Mouse (Mus musculus) stomach, postnatal 0 days (tissue): Measurements from ENCODE around the gene Gnb1l. TPM values are rescaled to one million over a fixed set of nuclear protein-coding genes. Genes with fewer than 3 reads are reported as not detected.
A peak's percentile ranks its signal among the peaks of the same experiment; 100 is the strongest.

Experiments used
- ATAC-seq: fragments of 200-750 bp; cut with Nextera tagmentation; 2 replicates; pipeline ENCODE4 v1.8.0; 2017; ENCODE audit not compliant: low FRiP score, low TSS enrichment
- DNase-seq: peaks from one replicate; pipeline ENCODE4 v3.0.0-alpha.2; 2016; ENCODE audit warnings: low spot score
- H3K27ac ChIP-seq: fragments of 300-500 bp; sonication (generic); replicated peaks from 2 replicates; pipeline ENCODE4 v1.5.1; 2014; ENCODE audit warnings: mild to moderate bottlenecking, control low read depth
- H3K27me3 ChIP-seq: fragments of 300-500 bp; sonication (generic); 2 replicates; pipeline ENCODE4 v1.6.1; 2014; ENCODE audit warnings: low read length; ENCODE audit not compliant: control insufficient read depth, insufficient read depth
- H3K36me3 ChIP-seq: fragments of 300-500 bp; sonication (generic); 2 replicates; pipeline ENCODE4 v1.6.1; 2014; ENCODE audit warnings: low read length, mixed read lengths; ENCODE audit not compliant: control insufficient read depth, insufficient read depth
- H3K4me1 ChIP-seq: fragments of 300-500 bp; sonication (generic); replicated peaks from 2 replicates; pipeline ENCODE4 v1.6.1; 2014; ENCODE audit warnings: antibody characterized with exemption; ENCODE audit not compliant: control insufficient read depth, insufficient read depth
- H3K4me2 ChIP-seq: fragments of 300-500 bp; sonication (generic); replicated peaks from 2 replicates; pipeline ENCODE4 v1.6.1; 2014; ENCODE audit warnings: low read depth, mild to moderate bottlenecking, control low read depth, moderate library complexity
- H3K4me3 ChIP-seq: fragments of 300-500 bp; sonication (generic); 2 replicates; pipeline ENCODE4 v1.5.1; 2014; ENCODE audit warnings: low read depth, low read length, control low read depth
- H3K9ac ChIP-seq: fragments of 300-500 bp; sonication (generic); 2 replicates; pipeline ENCODE4 v1.6.1; 2014; ENCODE audit warnings: mild to moderate bottlenecking, low read length, control low read depth, mixed read lengths
- H3K9me3 ChIP-seq: fragments of 300-500 bp; sonication (generic); 2 replicates; pipeline ENCODE4 v1.6.1; 2016; ENCODE audit warnings: low read length; ENCODE audit not compliant: control insufficient read depth
- CTCF ChIP-seq: IDR thresholded peaks from 2 replicates; pipeline ENCODE4 v1.5.1; 2016; ENCODE audit warnings: antibody characterized with exemption, low read depth, mild to moderate bottlenecking, moderate library complexity
- EP300 ChIP-seq: optimal IDR thresholded peaks from 2 replicates; pipeline ENCODE3; 2016; ENCODE audit warnings: antibody characterized with exemption
- WGBS: fragments of 180-500 bp; shearing (Covaris S2); extraction: QIAGEN DNeasy Blood & Tissue Kit; methylation state at CpG from one replicate; pipeline ENCODE4 v1.1.7; 2014; 5-methylcytosine and 5-hydroxymethylcytosine counted together
- polyA plus RNA-seq: library from polyadenylated mRNA; unstranded; fragments of >200 nt; fragmentation: Nextera tagmentation; extraction: Ambion mirVana; gene quantifications from 2 replicates; pipeline ENCODE4 v1.2.1, GENCODE M21; 2015

Gene Gnb1l
- polyA plus RNA-seq, 1 experiment from 2014 or later = 9.0 TPM

DNA sequence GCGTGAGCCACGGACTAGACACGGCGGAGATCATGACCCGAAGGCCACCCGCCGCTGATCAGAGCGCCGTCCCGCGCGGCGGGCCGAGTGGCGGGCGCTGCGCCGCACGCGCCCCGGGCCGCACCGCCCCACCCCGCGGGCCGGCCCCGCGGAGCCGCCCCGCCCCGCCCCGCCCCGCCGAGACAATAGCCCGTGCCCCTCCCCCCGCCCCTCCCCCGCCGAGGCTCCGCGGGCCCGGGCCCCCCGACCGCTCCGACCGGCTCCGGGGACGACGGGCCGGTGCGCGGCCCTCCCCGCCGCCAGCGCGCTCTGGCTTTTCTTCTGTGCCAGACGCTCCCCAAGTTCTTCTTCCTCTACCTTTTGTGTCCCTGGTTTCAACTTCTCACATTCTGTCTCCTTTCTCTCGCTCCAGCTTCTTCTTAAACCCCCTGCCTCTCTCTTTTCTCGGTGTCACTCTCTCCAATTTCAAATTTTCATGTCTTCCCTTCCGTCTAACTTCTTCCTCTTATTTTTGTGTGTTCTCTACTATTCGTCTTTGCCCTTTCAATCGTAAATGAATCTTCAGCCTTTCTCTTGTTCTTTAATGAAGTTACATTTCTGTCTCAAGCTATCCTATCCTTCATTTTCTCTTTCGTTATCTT, 88.5 kb downstream of the Gnb1l start:
- peaks cover 59% of the 10 kb centered on the region for H3K27me3 ChIP-seq
- H3K36me3 ChIP-seq = no peaks in the 10 kb centered on the region
- DNase-seq (no peak), ATAC-seq (no peak)
- H3K4me1 ChIP-seq = peaks cover 10% of the 10 kb centered on the region
- no peak for TF ChIP-seq EP300
- no peak for TF ChIP-seq CTCF
- WGBS = 6% methylated on average over 27 of the region's 62 CpGs
- H3K27ac ChIP-seq = no peak overlapping the region
- H3K9ac ChIP-seq = 0 out of 2 replicates have a peak overlapping the region, but pooled peaks have one; percentile 45
- H3K4me3 ChIP-seq = peak overlapping the region; percentile 44
- peak overlapping the region; percentile 64 for H3K4me2 ChIP-seq
- H3K9me3 ChIP-seq = no peaks in the 10 kb centered on the region

DNA sequence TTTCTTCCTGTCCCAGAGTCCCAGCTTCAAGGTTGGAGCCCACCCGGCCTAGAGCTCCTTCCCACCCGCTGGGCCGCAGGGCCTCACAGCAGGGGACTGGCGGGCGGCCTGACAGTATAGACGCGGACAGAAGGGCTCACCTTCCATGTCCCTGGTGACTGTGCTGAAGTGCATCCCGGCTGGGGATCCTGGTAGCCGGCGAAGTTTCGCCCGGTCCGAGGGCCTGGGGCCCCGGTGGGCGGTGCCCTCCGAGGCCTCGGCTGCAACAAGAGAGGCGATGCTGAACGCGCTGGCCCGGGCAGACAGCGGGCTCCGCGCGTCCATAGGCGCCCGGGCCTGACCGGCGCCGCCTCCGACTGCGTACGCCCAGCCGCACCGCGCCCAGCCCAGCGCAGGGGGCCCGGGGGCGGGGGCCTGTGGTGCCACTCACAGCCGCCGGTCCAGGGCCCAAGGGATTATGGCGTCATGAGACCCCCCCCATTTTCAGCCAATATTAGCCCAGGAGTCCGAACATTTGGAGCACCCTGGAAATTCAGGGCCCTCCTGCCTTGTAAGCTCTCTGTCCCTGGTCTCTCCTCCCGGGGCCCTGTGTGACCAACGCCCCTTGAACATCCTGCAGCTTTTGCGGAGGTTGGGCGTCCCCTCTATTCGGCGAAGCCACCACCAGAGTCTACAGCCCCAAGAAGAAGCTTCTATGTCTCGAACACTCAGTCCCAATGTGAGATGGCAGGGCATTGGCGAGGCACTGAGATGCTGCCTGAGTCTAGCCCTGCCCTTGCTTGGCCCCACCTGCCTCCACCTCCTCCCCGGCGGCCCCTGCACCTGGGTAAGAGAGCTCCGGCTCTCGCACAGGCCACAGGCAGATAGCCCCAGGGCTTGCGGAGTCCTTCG, 89.6 kb downstream of the Gnb1l start:
- 0 out of 2 replicates have a peak, but pooled peaks have one; percentile 8 for ATAC-seq
- 9% methylated on average over 44 of the region's 57 CpGs for WGBS
- TF ChIP-seq CTCF = no peak
- no peak for TF ChIP-seq EP300
- Histone ChIP-seq H3K4me1 (peaks cover 10% of the 10 kb centered on the region), H3K9ac (no peak overlapping the region), H3K9me3 (no peaks in the 10 kb centered on the region), H3K4me3 (peak overlapping the region; percentile 18; the same call in 1 of the 2 replicates), H3K27ac (no peak overlapping the region), H3K4me2 (peak overlapping the region; percentile 29; the same call in 1 of the 2 replicates), H3K36me3 (no peaks in the 10 kb centered on the region), H3K27me3 (peaks cover 52% of the 10 kb centered on the region)
- DNase-seq = peak; percentile 29

DNA sequence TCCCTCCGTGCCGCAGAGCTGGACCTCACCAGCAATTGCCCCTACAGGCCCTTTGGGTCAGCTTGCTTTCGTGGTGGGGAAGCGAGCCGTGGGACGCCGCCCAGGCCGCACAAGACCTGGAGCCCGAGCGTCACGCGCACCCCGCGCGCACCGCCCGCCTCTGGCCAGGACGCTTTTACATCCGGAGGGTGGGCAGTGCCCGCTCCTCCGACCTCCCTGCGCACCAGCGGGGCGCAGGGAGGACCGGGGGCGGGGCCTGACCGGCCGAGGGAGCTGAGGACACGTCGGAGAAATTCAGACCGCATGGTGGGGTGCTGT, 90.2 kb downstream of the Gnb1l start:
- DNase-seq (no peak), ATAC-seq (no peak)
- WGBS = 42% methylated on average over 31 of the region's 31 CpGs
- Histone ChIP-seq H3K4me2 (no peak overlapping the region), H3K9me3 (no peaks in the 10 kb centered on the region), H3K4me1 (peaks cover 10% of the 10 kb centered on the region), H3K27ac (no peak overlapping the region), H3K27me3 (peaks cover 47% of the 10 kb centered on the region), H3K9ac (no peak overlapping the region), H3K4me3 (no peak overlapping the region), H3K36me3 (no peaks in the 10 kb centered on the region)
- TF ChIP-seq EP300 (no peak), CTCF (no peak)

DNA sequence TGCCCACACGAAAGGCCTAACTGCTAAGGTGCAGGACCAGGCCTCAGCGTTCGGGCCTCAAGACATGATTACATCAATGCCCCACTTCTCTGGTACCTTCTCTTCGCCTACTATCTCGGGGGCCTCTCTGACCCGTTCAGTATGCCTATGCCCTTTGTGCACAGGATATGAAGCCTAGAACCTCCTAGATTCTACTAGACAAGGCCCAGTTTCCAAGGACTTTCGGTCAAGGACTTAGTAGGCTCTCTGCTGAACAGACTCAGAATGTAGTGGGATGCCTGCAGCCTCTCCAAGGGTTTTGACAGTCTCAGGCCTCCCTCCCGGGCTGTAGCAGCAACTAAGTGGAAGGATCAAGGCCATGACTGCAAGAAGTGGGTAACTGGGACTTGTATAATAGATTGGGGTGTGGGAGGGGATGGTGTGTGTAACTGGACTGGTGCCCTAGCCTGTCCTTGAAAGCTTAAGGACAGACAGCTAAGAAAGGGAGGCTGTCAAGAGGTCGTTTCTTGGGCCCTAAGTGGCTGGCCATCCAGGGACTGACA, 90.6 kb downstream of the Gnb1l start:
- Histone ChIP-seq H3K27me3 (peaks cover 43% of the 10 kb centered on the region), H3K4me2 (no peak overlapping the region), H3K9me3 (no peaks in the 10 kb centered on the region), H3K9ac (no peak overlapping the region), H3K4me1 (peaks cover 10% of the 10 kb centered on the region), H3K36me3 (no peaks in the 10 kb centered on the region), H3K27ac (no peak overlapping the region), H3K4me3 (no peak overlapping the region)
- WGBS = 71% methylated on average over 9 of the region's 9 CpGs
- no peak for TF ChIP-seq EP300
- no peak for TF ChIP-seq CTCF
- DNase-seq (no peak), ATAC-seq (no peak)

DNA sequence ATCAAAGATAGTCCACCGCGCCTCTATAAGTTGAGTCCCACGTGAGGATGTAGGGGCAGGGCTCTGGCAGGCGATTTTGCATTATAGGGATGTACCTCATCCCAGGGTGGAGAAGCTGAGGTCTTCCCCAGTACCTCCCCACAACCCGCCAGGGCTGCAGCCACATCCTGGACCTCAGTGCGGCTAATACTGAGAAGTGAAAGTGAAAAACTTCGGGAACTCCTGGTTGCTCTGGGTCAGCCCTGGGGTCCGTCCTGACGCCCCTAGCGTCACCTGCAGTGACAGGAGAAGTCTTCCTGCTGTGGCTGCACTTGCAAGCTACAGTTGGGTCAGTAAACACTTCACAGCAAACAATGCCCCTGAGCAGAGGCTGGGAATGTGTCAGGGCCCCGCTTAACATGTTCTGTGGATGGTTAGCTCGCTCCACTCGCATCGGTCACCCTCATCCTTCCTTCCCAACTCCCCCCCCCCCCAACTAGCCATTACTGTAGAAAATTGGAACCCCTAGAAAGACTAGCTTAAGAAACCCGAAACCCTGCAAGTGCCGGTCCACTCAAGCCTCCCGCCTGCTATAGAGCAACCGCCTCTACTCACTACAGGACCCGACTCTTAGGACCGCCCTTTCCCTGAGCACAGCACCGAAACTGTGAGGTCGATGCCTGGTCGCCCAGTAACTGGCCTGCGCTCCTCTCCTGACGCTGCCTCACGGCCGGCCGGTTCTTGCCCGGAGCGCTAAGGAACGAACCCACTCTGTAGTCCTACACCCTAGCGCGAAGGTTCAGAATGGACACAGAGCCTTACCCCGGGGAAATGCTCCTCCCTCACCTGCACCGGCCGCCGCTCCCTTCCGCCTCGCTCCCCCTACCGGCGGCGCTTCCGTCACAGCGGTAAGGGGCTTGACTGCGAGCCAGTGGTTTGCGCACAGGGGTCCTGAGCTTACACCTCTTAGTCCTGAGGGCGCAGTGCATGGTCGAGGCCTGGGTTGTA, 91.6 kb downstream of the Gnb1l start, which contains the start of gene Tbx1:
Gene Tbx1 (minus strand): TSS at position 868 of the 987 bp plus-strand sequence.
- Histone ChIP-seq H3K4me2 (peak within 1 kb of the TSS; percentile 59), H3K4me3 (peak within 1 kb of the TSS; percentile 35), H3K27me3 (peaks cover 39% of the 10 kb centered on the region), H3K27ac (no peak within 1 kb of the TSS), H3K9me3 (no peaks in the 10 kb centered on the region), H3K36me3 (no peaks in the 10 kb centered on the region), H3K4me1 (peaks cover 10% of the 10 kb centered on the region), H3K9ac (no peak within 1 kb of the TSS)
- 15% methylated on average over 48 of the region's 48 CpGs for WGBS
- TF ChIP-seq CTCF (peak; percentile 64), EP300 (no peak)
- peak; percentile 62 for DNase-seq
- ATAC-seq = no peak
